Mouse (Mus musculus): ENCODE data around the gene Cep85l.

DNA sequence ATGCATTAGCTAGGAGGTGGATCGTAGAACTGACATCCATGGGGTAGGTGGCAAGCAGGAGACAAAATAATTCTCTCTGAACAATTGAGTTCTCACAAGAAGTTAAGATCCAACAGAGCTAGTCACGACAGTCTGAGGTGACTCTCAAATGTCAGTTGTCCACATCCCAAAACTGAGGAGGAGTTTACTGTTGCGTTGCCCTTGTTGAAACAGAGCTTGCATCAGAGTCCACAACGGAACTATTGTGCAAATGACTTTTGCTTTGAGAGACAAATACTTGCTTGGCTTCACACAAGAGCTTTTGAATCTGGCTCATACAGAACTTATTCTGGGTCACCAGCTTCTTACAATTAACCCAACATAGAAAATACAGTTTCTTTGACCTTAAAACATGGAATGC, 27.7 kb upstream of the Cep85l start:
- TF ChIP-seq CTCF (IDR thresholded peaks at IDR 0.05; ENCODE audit: extremely low read depth, insufficient read length, insufficient replicate concordance, low read depth, low read length) (no peak), POLR2A (IDR thresholded peaks at IDR 0.05; ENCODE audit: low read depth, low read length) (no peak)
